In the genomic region with DNA sequence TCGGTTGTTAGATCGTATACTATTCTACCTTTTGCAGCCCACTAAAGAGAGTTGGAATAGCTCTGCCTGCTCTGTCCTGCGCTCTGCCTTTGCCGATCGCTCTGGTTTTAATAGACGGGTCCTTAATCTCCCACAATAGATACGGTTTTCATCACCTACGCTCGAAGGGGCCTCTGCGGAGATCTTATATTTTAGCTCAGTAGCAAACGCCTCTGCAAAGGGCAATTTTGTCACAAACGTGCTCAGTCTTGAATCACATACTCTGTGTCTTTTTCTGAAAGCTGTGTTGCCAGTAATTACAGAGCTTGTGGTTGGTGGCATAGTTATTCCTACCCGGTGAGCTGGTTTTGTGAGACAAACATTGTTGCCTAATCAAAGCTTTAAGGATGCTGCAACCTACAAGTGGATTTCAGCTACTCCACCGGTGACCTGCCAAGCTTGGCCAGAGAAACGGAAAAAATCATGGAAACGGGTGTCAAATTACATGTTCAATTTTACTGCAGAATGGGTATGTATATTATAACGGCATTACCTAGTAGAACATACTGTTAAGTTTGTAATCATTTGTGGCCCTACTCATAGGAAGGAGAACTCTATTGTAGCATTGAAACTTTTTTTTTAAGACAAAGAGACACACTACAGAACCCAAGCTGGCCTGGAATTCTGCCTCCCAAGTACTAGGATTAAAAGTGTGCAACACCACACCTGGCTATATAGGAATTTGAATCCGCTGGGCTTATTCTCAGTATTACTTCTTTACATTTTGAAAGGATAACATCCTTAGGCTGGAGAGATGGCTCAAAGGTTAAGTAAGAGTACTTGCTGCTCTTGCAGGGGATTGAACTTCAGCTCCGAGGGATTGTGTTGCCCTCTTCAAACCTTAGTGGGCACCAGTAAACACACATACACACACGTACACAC, we compare ENCODE assay signal across 8 mouse cellular contexts. TPM values are rescaled to one million over a fixed set of nuclear protein-coding genes. Genes with fewer than 3 reads are reported as not detected.
DNase-seq lines count a peak whose midpoint lies in the region; ATAC-seq and TF ChIP-seq lines count a peak whose summit lies in the region.

No protein-coding gene starts in this region.

- TF ChIP-seq CTCF in thymus, adult 2 months (IDR thresholded peaks at IDR 0.05; ENCODE audit: borderline replicate concordance, control insufficient read depth, extremely low read depth, insufficient read depth, low read length, poor library complexity): no peak

- no peak for TF ChIP-seq POLR2A in thymus, adult 2 months (IDR thresholded peaks at IDR 0.05; ENCODE audit: control insufficient read depth, extremely low read depth, insufficient read depth, low read length, poor library complexity)

- peaks cover 3% of the 10 kb centered on the region; the same call in 1 of the 2 replicates for H3K4me1 ChIP-seq in forebrain, embryonic 14.5 days (ENCODE audit: control insufficient read depth, insufficient read depth, low read length)
- H3K4me1 ChIP-seq in liver, embryonic 11.5 days (replicated peaks; ENCODE audit: control insufficient read depth, insufficient read depth, low read length): peaks cover 2% of the 10 kb centered on the region; the same call in 1 of the 2 replicates
- H3K4me1 ChIP-seq in neural tube, embryonic 15.5 days: peaks cover 14% of the 10 kb centered on the region
- peaks cover 3% of the 10 kb centered on the region for H3K4me1 ChIP-seq in thymus, adult 2 months (replicated peaks; ENCODE audit: control insufficient read depth, insufficient read depth, low read length)

- no peak overlapping the region for H3K27ac ChIP-seq in forebrain, embryonic 14.5 days (ENCODE audit: low read depth, low read length)
- no peak overlapping the region for H3K27ac ChIP-seq in liver, embryonic 11.5 days (ENCODE audit: low read depth, low read length)
- H3K27ac ChIP-seq in neural tube, embryonic 15.5 days (replicated peaks): no peak overlapping the region
- H3K27ac ChIP-seq in thymus, adult 2 months (ENCODE audit: control insufficient read depth, insufficient read depth, low read length): no peak overlapping the region

- peak overlapping the region; percentile 88 for H3K4me2 ChIP-seq in forebrain, embryonic 14.5 days (ENCODE audit: low read length)
- peak overlapping the region; percentile 86 for H3K4me2 ChIP-seq in liver, embryonic 11.5 days
- peak overlapping the region; percentile 90 for H3K4me2 ChIP-seq in neural tube, embryonic 15.5 days

- H3K36me3 ChIP-seq in forebrain, embryonic 14.5 days (ENCODE audit: control insufficient read depth, insufficient read depth, low read length): peaks cover 9% of the 10 kb centered on the region
- peaks cover 3% of the 10 kb centered on the region; the same call in 1 of the 2 replicates for H3K36me3 ChIP-seq in liver, embryonic 11.5 days (ENCODE audit: control insufficient read depth, insufficient read depth, low read length)
- H3K36me3 ChIP-seq in neural tube, embryonic 15.5 days: peaks cover 11% of the 10 kb centered on the region; the same call in 1 of the 2 replicates
- H3K36me3 ChIP-seq in thymus, adult 2 months (ENCODE audit: control insufficient read depth, insufficient read depth, low read length): no peaks in the 10 kb centered on the region

- no peaks in the 10 kb centered on the region for H3K27me3 ChIP-seq in forebrain, embryonic 14.5 days (replicated peaks; ENCODE audit: control insufficient read depth, insufficient read depth, low read length)
- H3K27me3 ChIP-seq in liver, embryonic 11.5 days (replicated peaks; ENCODE audit: control insufficient read depth, insufficient read depth, low read length): no peaks in the 10 kb centered on the region
- H3K27me3 ChIP-seq in neural tube, embryonic 15.5 days (replicated peaks): no peaks in the 10 kb centered on the region
- H3K27me3 ChIP-seq in thymus, adult 2 months (ENCODE audit: control insufficient read depth, insufficient read depth, low read length): no peaks in the 10 kb centered on the region

- H3K9me3 ChIP-seq in forebrain, embryonic 14.5 days (replicated peaks; ENCODE audit: control insufficient read depth, low read length): no peaks in the 10 kb centered on the region
- H3K9me3 ChIP-seq in liver, embryonic 11.5 days (ENCODE audit: control insufficient read depth, low read length): no peaks in the 10 kb centered on the region
- no peaks in the 10 kb centered on the region for H3K9me3 ChIP-seq in neural tube, embryonic 15.5 days (replicated peaks)

- peak overlapping the region; percentile 78 for H3K4me3 ChIP-seq in forebrain, embryonic 14.5 days (ENCODE audit: low read depth, low read length)
- peak overlapping the region; percentile 84 for H3K4me3 ChIP-seq in liver, embryonic 11.5 days (ENCODE audit: low read depth, low read length)
- peak overlapping the region; percentile 90 for H3K4me3 ChIP-seq in neural tube, embryonic 15.5 days (replicated peaks)
- H3K4me3 ChIP-seq in thymus, adult 2 months (ENCODE audit: control insufficient read depth, insufficient read depth, low read length): no peak overlapping the region

- no peak for ATAC-seq in forebrain, embryonic 14.5 days
- no peak for ATAC-seq in liver, embryonic 11.5 days (replicated peaks; ENCODE audit: low FRiP score)
- no peak for ATAC-seq in neural tube, embryonic 15.5 days (ENCODE audit: low FRiP score)
- no peak for ATAC-seq in megakaryocyte progenitor cell, adult 5-6 weeks (replicated peaks; ENCODE audit: poor library complexity)

- peak; percentile 34 for DNase-seq in adrenal gland, postnatal 14 days
- no peak for DNase-seq in adrenal gland, postnatal 25 days
- DNase-seq in 416B (ENCODE audit: low read depth): peak; percentile 22
- DNase-seq in forebrain, embryonic 14.5 days (ENCODE audit: low spot score): peak; percentile 4
- DNase-seq in liver, embryonic 11.5 days (ENCODE audit: low spot score): no peak
- no peak for DNase-seq in thymus, adult 2 months

- 31% methylated on average over 20 of the region's 20 CpGs for WGBS in forebrain, embryonic 14.5 days
- WGBS in liver, embryonic 11.5 days: 35% methylated on average over 20 of the region's 20 CpGs
- WGBS in neural tube, embryonic 15.5 days: 36% methylated on average over 20 of the region's 20 CpGs
- WGBS in thymus, adult 2 months: 59% methylated on average over 20 of the region's 20 CpGs

- no peak overlapping the region for H3K9ac ChIP-seq in forebrain, embryonic 14.5 days (ENCODE audit: low read length)
- H3K9ac ChIP-seq in liver, embryonic 11.5 days (ENCODE audit: low read depth, low read length): peak overlapping the region; percentile 89
- peak overlapping the region; percentile 7; the same call in 1 of the 2 replicates for H3K9ac ChIP-seq in neural tube, embryonic 15.5 days (replicated peaks)

RNA-seq across cellular contexts. Expression of gene Rexo2, which starts 1.1 kb away (rescaled TPM):
- total RNA-seq in adrenal gland, postnatal 14 days (2021): 92.9 and 94.2 TPM in 2 replicates
- 112 and 121 TPM in 2 replicates for total RNA-seq in adrenal gland, postnatal 25 days (2021)
- polyA plus RNA-seq in forebrain, embryonic 14.5 days (2014; fragmentation: Nextera tagmentation; extraction: Ambion mirVana): 87.6 and 96.1 TPM in 2 replicates
- 173 TPM in 2 replicates for polyA plus RNA-seq in liver, embryonic 11.5 days (2014; fragmentation: Nextera tagmentation; extraction: Ambion mirVana)
- polyA plus RNA-seq in neural tube, embryonic 15.5 days (2015; fragmentation: Nextera tagmentation; extraction: Ambion mirVana): 133 and 135 TPM in 2 replicates
- 106 and 124 TPM in 2 replicates for total RNA-seq in megakaryocyte progenitor cell, adult 5-6 weeks (2015)
- total RNA-seq in megakaryocyte progenitor cell, adult 5-6 weeks (2017): 164 and 165 TPM in 2 replicates
- 48.4 and 51.0 TPM in 2 replicates for polyA plus RNA-seq in thymus, adult 2 months (2012; rRNA removed)

RNA-seq across cellular contexts. Expression of gene Rbm7, which starts 13.6 kb away (rescaled TPM):
- 63.2 and 67.5 TPM in 2 replicates for total RNA-seq in adrenal gland, postnatal 14 days (2021)
- total RNA-seq in adrenal gland, postnatal 25 days (2021): 64.6 and 70.8 TPM in 2 replicates
- polyA plus RNA-seq in forebrain, embryonic 14.5 days (2014; fragmentation: Nextera tagmentation; extraction: Ambion mirVana): 107 and 111 TPM in 2 replicates
- 110 and 121 TPM in 2 replicates for polyA plus RNA-seq in liver, embryonic 11.5 days (2014; fragmentation: Nextera tagmentation; extraction: Ambion mirVana)
- polyA plus RNA-seq in neural tube, embryonic 15.5 days (2015; fragmentation: Nextera tagmentation; extraction: Ambion mirVana): 78.0 and 93.7 TPM in 2 replicates
- total RNA-seq in megakaryocyte progenitor cell, adult 5-6 weeks (2015): 117 and 122 TPM in 2 replicates
- 97.9 and 109 TPM in 2 replicates for total RNA-seq in megakaryocyte progenitor cell, adult 5-6 weeks (2017)
- polyA plus RNA-seq in thymus, adult 2 months (2012; rRNA removed): 30.9 and 37.2 TPM in 2 replicates

RNA-seq across cellular contexts. Expression of gene Gm5617, which starts 13.8 kb away (rescaled TPM):
- 42.8 and 47.2 TPM in 2 replicates for total RNA-seq in adrenal gland, postnatal 14 days (2021)
- total RNA-seq in adrenal gland, postnatal 25 days (2021): 54.3 and 55.8 TPM in 2 replicates
- 24.5 and 37.3 TPM in 2 replicates for polyA plus RNA-seq in forebrain, embryonic 14.5 days (2014; fragmentation: Nextera tagmentation; extraction: Ambion mirVana)
- polyA plus RNA-seq in liver, embryonic 11.5 days (2014; fragmentation: Nextera tagmentation; extraction: Ambion mirVana): 22.0 and 29.8 TPM in 2 replicates
- 20.7 and 24.6 TPM in 2 replicates for polyA plus RNA-seq in neural tube, embryonic 15.5 days (2015; fragmentation: Nextera tagmentation; extraction: Ambion mirVana)
- total RNA-seq in megakaryocyte progenitor cell, adult 5-6 weeks (2015): 4.9 and 8.8 TPM in 2 replicates
- 6.3 and 13.5 TPM in 2 replicates for total RNA-seq in megakaryocyte progenitor cell, adult 5-6 weeks (2017)
- 44.7 and 60.3 TPM in 2 replicates for polyA plus RNA-seq in thymus, adult 2 months (2012; rRNA removed)

Comparison
In these comparisons a context has a peak if more than half of its experiments do, and no peak if none do; other contexts are left out.
1. DNase-seq: peak in adrenal gland, postnatal 14 days (single experiment), 416B (single experiment) and forebrain, embryonic 14.5 days (single experiment); none in adrenal gland, postnatal 25 days (single experiment), liver, embryonic 11.5 days (single experiment) and thymus, adult 2 months (single experiment).
2. Peak in every context shown above with its lines, with median percentiles within 50 percentile points of each other: H3K4me2 ChIP-seq.